Mouse (Mus musculus) liver, adult 2 months (tissue): Measurements from ENCODE around the gene Ffar4.

Experiments
- CTCF ChIP-seq: fragments of 200-500 bp; IDR thresholded peaks from 2 replicates; pipeline ENCODE4 v1.5.1; 2011; ENCODE audit warnings: low read depth, low read length, control low read depth
- POLR2A ChIP-seq: fragments of 200-500 bp; IDR thresholded peaks from 2 replicates; pipeline ENCODE4 v1.6.1; 2011; ENCODE audit warnings: low read length, control low read depth; ENCODE audit not compliant: insufficient read depth; ENCODE audit errors: extremely low read depth

DNA sequence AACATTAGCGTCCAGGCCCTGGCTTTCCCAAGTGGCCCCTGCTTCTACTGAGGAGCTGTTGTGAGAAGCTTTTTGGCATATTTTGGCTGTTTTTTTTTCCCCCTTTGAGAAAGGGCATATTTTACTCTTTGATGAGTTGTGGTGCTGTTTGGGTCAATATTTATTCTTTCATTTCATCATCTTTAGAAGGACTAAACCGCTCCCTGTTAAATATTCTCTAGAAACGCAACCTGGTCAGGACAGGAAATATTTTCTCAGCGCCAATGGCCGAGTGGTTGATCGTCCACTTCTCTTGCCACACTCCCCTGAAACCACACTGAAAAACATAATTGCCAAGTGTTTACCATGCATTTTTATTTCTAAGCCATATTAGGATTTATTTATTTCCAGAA is 28.3 kb downstream of the Ffar4 start, which contains the start of gene Rbp4:
- TF ChIP-seq CTCF (no peak), POLR2A (no peak)
